Mouse (Mus musculus) thymus, adult 18-20 months (tissue): ENCODE data around the gene Chit1.

ENCODE experiments used
- DNase-seq, 2 experiments: peaks; one replicate each; pipeline ENCODE4 v3.0.0; 2022; ENCODE audit warnings: mixed read lengths in 2 of 2

Gene Chit1

GRCm38 (mm10) chr1:134099516-134100235 is 11.4 kb upstream of the Chit1 start:
- no peak for DNase-seq

GRCm38 (mm10) chr1:134100401-134100800 is 10.6 kb upstream of the Chit1 start:
- no peak for DNase-seq

GRCm38 (mm10) chr1:134100928-134101327 is 10.1 kb upstream of the Chit1 start:
- DNase-seq = no peak

- no peak for DNase-seq
These were observed 9.4 kb upstream of the Chit1 start for GRCm38 (mm10) chr1:134101593-134101992.

- no peak for DNase-seq
These were observed 7.2 kb upstream of the Chit1 start for GRCm38 (mm10) chr1:134103861-134104260.

GRCm38 (mm10) chr1:134105043-134105763 is 5.8 kb upstream of the Chit1 start:
- DNase-seq = no peak

GRCm38 (mm10) chr1:134105764-134106430 is 5.1 kb upstream of the Chit1 start:
- no peak for DNase-seq

GRCm38 (mm10) chr1:134106719-134107118 is 4.3 kb upstream of the Chit1 start:
- peak in 1 of 2 experiments; percentile 64 for DNase-seq

GRCm38 (mm10) chr1:134107777-134108176 is 3.3 kb upstream of the Chit1 start:
- no peak for DNase-seq

- no peak for DNase-seq
These were observed 1.0 kb upstream of the Chit1 start for GRCm38 (mm10) chr1:134110015-134110414.

- no peak for DNase-seq
These were observed 593 bp upstream of the Chit1 start for GRCm38 (mm10) chr1:134110449-134110848.

GRCm38 (mm10) chr1:134113560-134113959 is 2.5 kb downstream of the Chit1 start:
- no peak for DNase-seq

- DNase-seq = no peak
These were observed 3.0 kb downstream of the Chit1 start for GRCm38 (mm10) chr1:134114018-134114417.

- DNase-seq = no peak
These were observed 3.7 kb downstream of the Chit1 start for GRCm38 (mm10) chr1:134114730-134115129.

GRCm38 (mm10) chr1:134115424-134115823 is 4.4 kb downstream of the Chit1 start:
- no peak for DNase-seq

GRCm38 (mm10) chr1:134117110-134117509 is 6.1 kb downstream of the Chit1 start:
- no peak for DNase-seq

GRCm38 (mm10) chr1:134120179-134120578 is 9.1 kb downstream of the Chit1 start:
- DNase-seq = peak in 1 of 2 experiments; percentile 30

- DNase-seq = no peak
These were observed 11.2 kb downstream of the Chit1 start for GRCm38 (mm10) chr1:134122195-134122594.

- no peak for DNase-seq
These were observed 22.3 kb downstream of the Chit1 start for GRCm38 (mm10) chr1:134133316-134133715.

GRCm38 (mm10) chr1:134136351-134136750 is 25.3 kb downstream of the Chit1 start:
- no peak for DNase-seq

- no peak for DNase-seq
These were observed 27.4 kb downstream of the Chit1 start for GRCm38 (mm10) chr1:134138424-134138823.

GRCm38 (mm10) chr1:134142363-134142794 is 31.3 kb downstream of the Chit1 start:
- DNase-seq = no peak

- DNase-seq = no peak
These were observed 35.0 kb downstream of the Chit1 start for GRCm38 (mm10) chr1:134146066-134146465.

GRCm38 (mm10) chr1:134150076-134150475 is 39.0 kb downstream of the Chit1 start:
- no peak for DNase-seq
